Mouse (Mus musculus) urinary bladder, adult 2 months (tissue): ENCODE data around the gene Acy3. TPM values are rescaled to one million over a fixed set of nuclear protein-coding genes. Genes with fewer than 3 reads are reported as not detected.

Experiments used
- polyA plus RNA-seq: library from polyadenylated mRNA; depleted of rRNA; stranded (reverse); fragments of >200 nt; gene quantifications from 2 replicates; pipeline ENCODE4 v1.2.3, GENCODE M21; 2012; rRNA removed

Acy3 gene
- polyA plus RNA-seq, 1 experiment = 15.0 TPM

Other genes with a start within 250 kb of the Acy3 start
- gene Kmt5b, start 219.1 kb upstream of the Acy3 start, polyA plus RNA-seq = 25.6 and 28.7 TPM in 2 replicates
- 49.2 and 63.0 TPM in 2 replicates for gene Chka, start 134.8 kb upstream of the Acy3 start, polyA plus RNA-seq
- gene Tcirg1, start 79.4 kb upstream of the Acy3 start, polyA plus RNA-seq = 88.3 and 112 TPM in 2 replicates
- 223 and 242 TPM in 2 replicates for gene Ndufs8, start 73.8 kb upstream of the Acy3 start, polyA plus RNA-seq
- gene Aldh3b1, start 56.8 kb upstream of the Acy3 start, polyA plus RNA-seq = 6.8 TPM in 2 replicates
- gene Unc93b1, start 51.4 kb upstream of the Acy3 start, polyA plus RNA-seq = 85.1 and 99.6 TPM in 2 replicates
- gene Aldh3b3, start 27.9 kb upstream of the Acy3 start, polyA plus RNA-seq = 0.73 and 0.78 TPM in 2 replicates
- 108 and 135 TPM in 2 replicates for gene Aldh3b2, start 14.2 kb upstream of the Acy3 start, polyA plus RNA-seq
- gene Tbx10, start 6.2 kb downstream of the Acy3 start, polyA plus RNA-seq = 0.03 TPM in 1 of 2 replicates, not detected in the other
- 5.1 and 7.5 TPM in 2 replicates for gene Nudt8, start 14.0 kb downstream of the Acy3 start, polyA plus RNA-seq
- 3.2 and 3.6 TPM in 2 replicates for gene Gm49405, start 14.1 kb downstream of the Acy3 start, polyA plus RNA-seq
- 9.9 and 11.1 TPM in 2 replicates for gene Doc2g, start 16.7 kb downstream of the Acy3 start, polyA plus RNA-seq
- gene Ndufv1, start 26.2 kb downstream of the Acy3 start, polyA plus RNA-seq = 157 and 167 TPM in 2 replicates
- 582 and 591 TPM in 2 replicates for gene Gstp1, start 51.4 kb downstream of the Acy3 start, polyA plus RNA-seq
- gene Gstp2, start 59.5 kb downstream of the Acy3 start, polyA plus RNA-seq = 69.1 and 69.5 TPM in 2 replicates
- 5.5 and 7.1 TPM in 2 replicates for gene Gstp3, start 73.0 kb downstream of the Acy3 start, polyA plus RNA-seq
- not detected in 2 replicates for gene Cabp2, start 95.0 kb downstream of the Acy3 start, polyA plus RNA-seq
- 74.4 and 89.6 TPM in 2 replicates for gene Cdk2ap2, start 110.6 kb downstream of the Acy3 start, polyA plus RNA-seq
- 44.1 and 45.2 TPM in 2 replicates for gene Pitpnm1, start 113.4 kb downstream of the Acy3 start, polyA plus RNA-seq
- gene Aip, start 139.3 kb downstream of the Acy3 start, polyA plus RNA-seq = 154 and 160 TPM in 2 replicates
- gene Gpr152, start 153.2 kb downstream of the Acy3 start, polyA plus RNA-seq = 0.04 and 0.10 TPM in 2 replicates
- 0.30 and 0.31 TPM in 2 replicates for gene Cabp4, start 157.5 kb downstream of the Acy3 start, polyA plus RNA-seq
- gene Coro1b, start 162.0 kb downstream of the Acy3 start, polyA plus RNA-seq = 243 and 277 TPM in 2 replicates
- gene Ptprcap, start 167.0 kb downstream of the Acy3 start, polyA plus RNA-seq = 4.2 and 4.4 TPM in 2 replicates
- 42.6 and 51.9 TPM in 2 replicates for gene Rps6kb2, start 176.8 kb downstream of the Acy3 start, polyA plus RNA-seq
- gene Carns1, start 188.9 kb downstream of the Acy3 start, polyA plus RNA-seq = 18.7 and 21.7 TPM in 2 replicates
- gene Tbc1d10c, start 204.7 kb downstream of the Acy3 start, polyA plus RNA-seq = 2.9 and 3.9 TPM in 2 replicates
- gene Ppp1ca, start 205.5 kb downstream of the Acy3 start, polyA plus RNA-seq = 257 and 304 TPM in 2 replicates
- 19.2 and 23.2 TPM in 2 replicates for gene Rad9a, start 215.1 kb downstream of the Acy3 start, polyA plus RNA-seq
- 10.8 and 13.1 TPM in 2 replicates for gene Clcf1, start 227.7 kb downstream of the Acy3 start, polyA plus RNA-seq
- not detected in 2 replicates for gene AC109138.7, start 227.8 kb downstream of the Acy3 start, polyA plus RNA-seq
- 76.4 and 82.1 TPM in 2 replicates for gene Pold4, start 245.3 kb downstream of the Acy3 start, polyA plus RNA-seq